Mouse (Mus musculus): ENCODE data around the gene Fam187b.

The Fam187b gene

DNA sequence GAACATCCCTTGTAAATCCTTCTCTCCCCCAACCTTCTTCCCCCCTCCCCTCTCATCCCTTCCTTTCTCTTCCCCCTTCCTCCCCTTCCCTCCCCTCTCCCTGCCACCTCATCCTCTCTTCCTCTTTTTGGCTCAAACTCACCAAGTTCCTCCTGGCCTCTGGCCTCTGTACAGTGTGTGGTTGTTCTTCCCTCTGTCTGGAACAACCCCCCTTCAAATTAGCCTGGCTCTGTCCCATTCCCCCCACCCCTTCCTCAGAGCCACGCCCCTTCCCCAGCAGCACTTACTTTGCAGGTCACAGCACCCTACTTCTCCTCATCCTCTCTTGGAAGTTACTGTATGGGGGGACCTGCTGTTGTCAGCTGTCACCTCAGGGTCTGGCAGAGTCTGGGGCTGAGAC, 34.6 kb downstream of the Fam187b start:
- in situ Hi-C loops (cut with MboI, MseI): no loop called here

DNA sequence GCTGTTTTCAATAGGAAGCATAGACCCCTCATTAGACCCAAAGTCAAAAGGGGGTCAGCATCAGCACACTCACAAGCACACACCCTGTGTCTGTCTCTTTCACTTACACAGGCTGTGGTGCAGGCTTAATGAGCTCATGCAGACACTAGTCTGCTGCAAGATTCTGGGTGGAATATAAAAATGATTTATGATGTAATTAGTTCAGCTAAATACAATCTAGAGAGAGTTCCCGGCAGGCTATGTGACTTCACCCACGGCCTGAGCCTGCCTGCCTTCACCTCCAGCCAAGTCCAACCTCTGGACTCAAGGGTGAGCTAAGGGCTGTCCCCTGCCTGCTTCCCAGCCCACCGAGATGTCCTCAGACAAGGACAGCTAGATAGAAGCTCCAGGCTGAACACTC, 35.3 kb downstream of the Fam187b start:
- in situ Hi-C loops (cut with MboI, MseI): no loop called here

DNA sequence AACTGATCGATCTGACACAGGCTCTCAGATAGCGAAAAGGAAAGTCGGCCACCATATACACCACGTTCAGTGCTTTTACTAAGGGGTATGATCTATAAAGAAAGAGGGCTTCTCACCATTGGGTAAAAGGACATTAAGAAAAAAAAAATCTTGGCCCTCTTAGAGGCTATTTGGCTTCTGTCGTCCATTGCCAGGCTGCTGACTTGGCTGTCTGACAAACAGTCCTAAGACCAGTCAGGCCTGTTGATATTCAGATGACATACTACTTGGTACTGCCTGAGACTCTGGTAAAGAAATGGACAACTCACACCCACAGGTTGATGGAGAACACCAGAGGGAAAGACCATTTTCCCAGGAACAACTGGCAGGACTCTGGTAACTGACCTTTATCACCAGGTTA, 39.4 kb downstream of the Fam187b start:
- in situ Hi-C loops (cut with MboI, MseI): no loop called here

DNA sequence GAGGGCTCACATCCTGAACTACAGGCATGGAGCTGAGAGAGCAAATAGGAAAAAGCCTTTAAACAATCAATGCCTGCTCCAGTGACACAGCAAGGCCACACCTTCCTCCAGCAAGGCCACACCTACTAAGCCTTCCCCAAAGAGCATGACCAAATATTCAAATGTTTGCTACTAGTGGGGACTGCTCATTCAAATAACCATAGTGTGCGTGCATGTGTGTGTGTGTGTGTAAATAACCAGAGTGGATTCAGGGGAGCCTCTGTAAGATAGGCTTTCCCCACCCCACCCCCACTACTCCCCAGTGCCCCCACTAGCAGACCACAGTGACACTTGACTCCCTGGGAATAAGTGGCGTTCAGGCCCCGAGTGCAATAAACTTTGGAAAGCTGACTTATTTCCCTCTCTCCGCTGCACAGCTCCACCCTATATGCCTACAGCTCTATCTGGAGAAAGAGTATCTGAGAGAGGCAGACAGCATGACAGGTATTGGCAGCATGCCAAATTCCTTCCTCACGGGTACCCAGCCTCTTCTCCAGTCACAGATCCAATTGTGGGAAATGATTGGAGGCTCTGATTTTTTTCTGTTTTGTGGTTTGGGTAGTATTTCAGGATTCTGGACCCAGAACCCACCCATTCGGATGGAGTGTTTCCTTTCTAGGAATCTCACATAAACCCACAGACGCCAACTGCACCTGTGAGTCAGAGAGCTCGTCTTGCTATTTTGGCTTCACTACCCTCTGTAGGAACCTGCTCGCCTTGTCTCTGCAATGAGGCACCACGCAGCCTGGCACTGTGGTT, 43.7 kb downstream of the Fam187b start:
- in situ Hi-C loops (cut with MboI, MseI): no loop called here

DNA sequence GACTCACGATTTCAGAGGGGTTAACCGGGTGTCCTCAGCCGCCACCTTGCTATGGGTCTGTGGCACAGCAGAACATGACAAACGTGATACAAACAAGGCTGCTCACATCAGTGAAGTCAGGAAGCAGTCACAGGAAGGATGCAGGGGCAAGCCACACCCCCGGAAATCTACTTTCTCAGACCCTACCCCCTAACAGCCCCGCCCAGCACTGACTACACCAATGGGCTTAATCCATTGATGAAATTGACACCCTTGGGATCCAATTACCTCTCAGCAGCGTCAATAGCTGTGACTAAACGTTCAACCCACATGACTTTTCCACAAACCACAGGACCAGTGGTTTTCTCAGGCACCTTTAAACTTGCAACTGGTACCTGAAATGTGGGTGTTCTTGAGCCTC, 55.0 kb downstream of the Fam187b start:
- in situ Hi-C loops (cut with MboI, MseI): loop anchor here (5.0 kb wide), 1 partner anchor 41 kb away; no protein-coding TSS in a partner anchor

DNA sequence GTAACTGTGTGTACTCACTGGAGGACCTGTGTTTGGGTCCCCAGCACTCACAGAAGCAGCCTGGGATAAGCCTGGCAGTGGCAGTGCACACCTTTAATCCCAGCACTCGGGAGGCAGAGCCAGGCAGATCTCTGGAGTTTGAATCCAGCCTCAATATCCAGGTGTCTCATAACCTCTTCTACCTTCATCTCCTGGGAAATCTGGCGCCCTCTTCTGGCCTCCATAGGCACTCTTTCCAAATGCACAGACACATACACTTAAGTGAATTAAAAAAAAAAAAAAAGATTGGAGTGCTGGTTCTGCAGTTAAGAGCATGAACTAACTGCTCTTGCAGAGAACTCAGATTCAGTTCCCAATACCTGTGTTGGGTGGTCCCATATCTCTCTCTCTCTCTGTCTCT, 57.1 kb downstream of the Fam187b start:
- in situ Hi-C loops (cut with MboI, MseI): no loop called here

DNA sequence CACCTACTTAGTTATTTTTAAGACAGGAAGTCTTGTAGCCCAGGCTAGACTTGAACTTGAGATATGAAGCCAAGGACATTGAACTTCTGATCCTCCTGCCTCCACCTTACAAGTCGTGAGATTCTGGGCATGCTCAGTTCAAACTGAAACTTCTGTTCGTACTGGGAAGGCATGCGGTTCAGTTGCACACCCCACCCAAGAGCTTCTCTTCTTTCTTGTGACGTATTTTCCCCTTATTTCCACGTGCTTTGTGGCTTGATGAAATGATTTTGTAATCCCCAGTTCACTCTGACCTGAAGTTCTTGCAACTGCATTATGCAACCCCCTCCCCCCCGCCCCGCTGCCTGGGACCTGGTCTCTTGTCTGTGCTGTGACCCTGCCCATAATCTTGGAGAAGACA, 58.1 kb downstream of the Fam187b start:
- in situ Hi-C loops (cut with MboI, MseI): no loop called here

DNA sequence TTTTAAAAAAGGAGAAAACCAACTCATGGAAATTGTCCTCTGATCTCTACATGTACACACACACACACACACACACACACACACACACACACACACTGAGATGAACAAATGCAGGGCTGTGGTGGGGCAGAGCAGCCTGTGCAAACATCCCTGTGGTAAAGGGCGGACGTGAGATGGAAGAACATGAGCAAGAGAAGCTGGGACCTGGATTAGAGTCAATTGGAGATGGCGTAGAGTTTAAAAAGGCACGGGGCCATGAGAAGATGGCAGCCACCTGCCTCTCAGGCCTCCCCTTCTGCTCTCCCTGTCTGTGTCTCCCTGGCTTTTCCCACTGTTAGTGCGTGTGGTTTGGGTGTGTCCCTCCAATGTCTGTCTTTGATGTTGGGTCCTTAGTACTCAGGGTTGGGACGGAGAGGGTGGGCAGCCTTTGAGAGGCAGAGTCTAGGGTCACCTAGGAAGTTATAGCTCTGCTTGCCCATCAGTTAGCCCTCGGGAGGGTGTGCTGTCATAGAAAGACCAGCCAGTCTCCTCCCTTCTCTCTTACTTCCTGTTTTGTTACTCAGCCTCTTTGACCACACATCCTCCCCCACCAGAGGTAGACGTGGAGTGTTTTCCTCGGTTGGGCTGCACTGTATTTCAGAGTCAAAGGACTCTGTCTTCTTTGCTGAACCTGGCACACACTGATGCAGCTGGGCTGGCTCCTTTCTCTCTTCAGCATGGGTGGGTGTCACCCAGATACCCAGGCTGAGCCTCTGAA, 60.0 kb downstream of the Fam187b start:
- in situ Hi-C loops (cut with MboI, MseI): no loop called here

DNA sequence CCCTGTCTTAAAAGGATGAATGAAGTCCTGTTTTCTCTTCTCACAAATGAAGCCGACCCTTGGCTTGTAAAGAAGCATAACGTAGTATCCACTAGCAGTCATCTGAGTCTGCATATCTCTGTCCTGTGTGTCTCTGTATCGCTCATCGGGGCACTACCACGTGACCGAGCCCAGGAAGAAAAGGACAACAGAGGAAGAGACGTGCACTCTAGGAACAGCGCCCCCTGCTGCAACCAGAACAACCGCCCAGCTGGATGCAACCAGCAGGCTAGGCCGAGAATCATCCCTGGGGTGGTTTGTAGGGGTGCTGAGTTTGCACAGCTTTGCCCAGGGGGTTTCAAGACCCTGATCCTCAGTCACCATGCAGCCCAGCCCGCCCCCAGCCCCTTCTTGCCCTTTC, 61.2 kb downstream of the Fam187b start:
- in situ Hi-C loops (cut with MboI, MseI): no loop called here

DNA sequence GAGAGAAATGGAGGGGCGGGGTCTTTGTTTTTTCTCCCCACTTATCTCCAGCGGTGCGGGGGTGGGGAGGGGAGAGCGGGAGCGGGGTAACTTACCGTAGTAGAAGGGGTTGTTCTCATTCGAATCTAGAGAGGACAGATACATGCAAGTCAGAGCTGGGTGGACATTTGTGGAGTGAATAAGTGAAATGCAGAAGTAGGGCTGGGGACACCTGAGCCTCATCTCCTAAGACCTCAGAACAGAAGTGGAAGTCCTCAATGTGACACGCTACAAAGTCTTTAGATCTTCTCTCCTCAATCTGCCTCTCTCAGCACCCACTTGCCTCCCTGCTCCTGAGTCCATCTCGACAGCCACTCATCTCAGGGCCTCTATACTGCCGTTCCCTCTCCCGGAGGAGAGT, 61.7 kb downstream of the Fam187b start:
- in situ Hi-C loops (cut with MboI, MseI): no loop called here

DNA sequence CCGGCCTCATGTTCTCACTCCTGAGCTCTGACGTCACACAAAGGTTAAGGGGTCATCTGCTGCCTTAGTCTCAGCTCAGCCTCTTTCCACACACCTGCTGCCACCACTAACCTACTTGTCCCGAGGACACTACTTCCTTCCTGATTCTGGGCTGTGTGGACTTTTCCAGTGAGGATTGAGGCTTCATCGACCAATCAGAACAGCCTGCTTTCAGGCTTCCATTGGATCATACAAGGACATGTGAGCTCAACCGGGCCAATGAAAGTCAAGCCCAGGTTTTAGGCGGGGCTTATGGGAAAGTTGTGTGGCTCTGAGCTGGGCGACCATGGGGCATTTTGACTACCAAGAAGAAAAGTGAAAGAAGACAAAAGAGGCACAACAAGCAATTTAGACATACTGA, 63.3 kb downstream of the Fam187b start:
- in situ Hi-C loops (cut with MboI, MseI): no loop called here

DNA sequence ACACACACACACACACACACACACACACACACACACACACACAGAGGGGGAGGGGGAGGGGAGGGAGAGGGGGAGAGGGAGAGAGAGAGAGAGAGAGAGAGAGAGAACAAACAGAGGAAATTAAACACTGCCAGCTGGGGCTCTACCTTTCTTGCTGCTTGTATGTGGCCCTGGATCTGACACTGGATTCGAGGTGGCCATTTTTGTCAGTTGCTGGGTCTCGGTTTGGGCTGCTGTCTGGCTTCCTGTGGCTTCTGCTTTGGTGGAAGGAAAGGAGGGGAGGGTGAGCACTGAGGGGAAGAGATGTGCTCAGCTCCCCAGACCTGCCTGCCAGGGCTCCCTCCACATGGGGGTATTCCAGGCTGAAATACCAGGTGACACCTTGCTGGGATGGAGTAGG, 64.1 kb downstream of the Fam187b start:
- in situ Hi-C loops (cut with MboI, MseI): no loop called here

DNA sequence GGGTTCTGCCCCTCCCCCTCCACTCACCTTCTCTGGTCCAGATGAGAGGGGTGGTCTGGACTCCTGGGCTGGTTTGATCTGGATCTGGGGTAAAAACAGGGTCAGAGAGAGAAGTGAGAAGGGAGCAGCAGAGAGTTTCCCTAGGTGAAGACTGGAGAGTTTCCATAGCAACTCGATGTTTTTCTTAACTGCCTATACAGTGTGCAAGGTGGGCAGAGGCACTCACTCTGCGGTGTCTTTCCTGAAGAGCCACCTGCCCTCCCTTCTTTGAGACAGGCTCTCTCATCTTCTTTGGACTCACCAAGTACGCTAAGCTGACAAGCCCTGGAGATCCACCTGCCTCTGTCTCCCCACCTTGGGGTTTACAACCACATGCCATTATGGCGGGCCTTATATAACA, 65.4 kb downstream of the Fam187b start:
- in situ Hi-C loops (cut with MboI, MseI): no loop called here

All from T-helper 1 cell (primary cell).